Mouse (Mus musculus) ES-Bruce4 (cell line): ENCODE measurements around the gene Fndc1.

ENCODE experiments used
- EP300 ChIP-seq: IDR thresholded peaks from 2 replicates; pipeline ENCODE4 v1.6.1; 2011; ENCODE audit warnings: low read depth, low read length; ENCODE audit not compliant: insufficient read depth
- POLR2A ChIP-seq: IDR thresholded peaks from one replicate; pipeline ENCODE4 v1.8.1; 2011; ENCODE audit warnings: low read length; ENCODE audit not compliant: insufficient read depth

GRCm38 (mm10) chr17:7827586-7827985 lies 484 bp upstream of the Fndc1 start:
- TF ChIP-seq EP300: no peak
- no peak for TF ChIP-seq POLR2A
